Mouse (Mus musculus): ENCODE measurements at regions not wholly inside any gene's neighbourhood (a gene's known extent, or its start where the extent isn't known, plus 50 kb on each side); places are given as distances from the start of the nearest gene placed in this dataset.

- no peak for DNase-seq (ENCODE audit: inconsistent ontology term)
Measured at GRCm38 (mm10) chr1:169439621-169440020, 91.6 kb downstream of the Nuf2 start.

GRCm38 (mm10) chr1:169438006-169438405 lies 93.3 kb downstream of the Nuf2 start:
- no peak for DNase-seq (ENCODE audit: inconsistent ontology term)

- no peak for DNase-seq (ENCODE audit: inconsistent ontology term)
Measured at GRCm38 (mm10) chr1:169422408-169422807, 108.9 kb downstream of the Nuf2 start.

- DNase-seq (ENCODE audit: inconsistent ontology term) = no peak
Measured at GRCm38 (mm10) chr1:169421671-169422070, 109.6 kb downstream of the Nuf2 start.

GRCm38 (mm10) chr1:169418665-169419045 lies 112.6 kb downstream of the Nuf2 start:
- DNase-seq (ENCODE audit: inconsistent ontology term) = no peak

GRCm38 (mm10) chr1:169417979-169418664 lies 113.1 kb downstream of the Nuf2 start:
- no peak for DNase-seq (ENCODE audit: inconsistent ontology term)

GRCm38 (mm10) chr1:169416701-169417100 lies 114.6 kb downstream of the Nuf2 start:
- no peak for DNase-seq (ENCODE audit: inconsistent ontology term)

- no peak for DNase-seq (ENCODE audit: inconsistent ontology term)
Measured at GRCm38 (mm10) chr1:169408120-169408519, 123.1 kb downstream of the Nuf2 start.

- DNase-seq (ENCODE audit: inconsistent ontology term) = no peak
Measured at GRCm38 (mm10) chr1:169400841-169401240, 130.4 kb downstream of the Nuf2 start.

GRCm38 (mm10) chr1:169397371-169397770 lies 133.9 kb downstream of the Nuf2 start:
- peak; percentile 9 for DNase-seq (ENCODE audit: inconsistent ontology term)

GRCm38 (mm10) chr1:169387056-169387455 lies 144.2 kb downstream of the Nuf2 start:
- DNase-seq (ENCODE audit: inconsistent ontology term) = no peak

GRCm38 (mm10) chr1:169385740-169386424 lies 145.4 kb downstream of the Nuf2 start:
- no peak for DNase-seq (ENCODE audit: inconsistent ontology term)

- peak; percentile 58 for DNase-seq (ENCODE audit: inconsistent ontology term)
Measured at GRCm38 (mm10) chr1:169374686-169375085, 156.6 kb downstream of the Nuf2 start.

GRCm38 (mm10) chr1:169368758-169369157 lies 162.5 kb downstream of the Nuf2 start:
- no peak for DNase-seq (ENCODE audit: inconsistent ontology term)

- DNase-seq (ENCODE audit: inconsistent ontology term) = no peak
Measured at GRCm38 (mm10) chr1:169367772-169368501, 163.3 kb downstream of the Nuf2 start.

GRCm38 (mm10) chr1:169367316-169367715 lies 163.9 kb downstream of the Nuf2 start:
- no peak for DNase-seq (ENCODE audit: inconsistent ontology term)

- DNase-seq (ENCODE audit: inconsistent ontology term) = no peak
Measured at GRCm38 (mm10) chr1:169362564-169362963, 168.7 kb downstream of the Nuf2 start.

GRCm38 (mm10) chr1:169357652-169358241 lies 173.5 kb downstream of the Nuf2 start:
- DNase-seq (ENCODE audit: inconsistent ontology term) = no peak

- DNase-seq (ENCODE audit: inconsistent ontology term) = no peak
Measured at GRCm38 (mm10) chr1:169354021-169354420, 177.2 kb downstream of the Nuf2 start.

GRCm38 (mm10) chr1:169347692-169348091 lies 183.6 kb downstream of the Nuf2 start:
- peak; percentile 12 for DNase-seq (ENCODE audit: inconsistent ontology term)

- DNase-seq (ENCODE audit: inconsistent ontology term) = no peak
Measured at GRCm38 (mm10) chr1:169346876-169347275, 184.4 kb downstream of the Nuf2 start.

GRCm38 (mm10) chr1:169341131-169341530 lies 190.1 kb downstream of the Nuf2 start:
- DNase-seq (ENCODE audit: inconsistent ontology term) = no peak
